Mouse (Mus musculus): Measurements from ENCODE around the gene Hmgn2. TPM values are rescaled to one million over a fixed set of nuclear protein-coding genes. Genes with fewer than 3 reads are reported as not detected.

Gene Hmgn2
- total RNA-seq, 1 experiment = 205 TPM

DNA sequence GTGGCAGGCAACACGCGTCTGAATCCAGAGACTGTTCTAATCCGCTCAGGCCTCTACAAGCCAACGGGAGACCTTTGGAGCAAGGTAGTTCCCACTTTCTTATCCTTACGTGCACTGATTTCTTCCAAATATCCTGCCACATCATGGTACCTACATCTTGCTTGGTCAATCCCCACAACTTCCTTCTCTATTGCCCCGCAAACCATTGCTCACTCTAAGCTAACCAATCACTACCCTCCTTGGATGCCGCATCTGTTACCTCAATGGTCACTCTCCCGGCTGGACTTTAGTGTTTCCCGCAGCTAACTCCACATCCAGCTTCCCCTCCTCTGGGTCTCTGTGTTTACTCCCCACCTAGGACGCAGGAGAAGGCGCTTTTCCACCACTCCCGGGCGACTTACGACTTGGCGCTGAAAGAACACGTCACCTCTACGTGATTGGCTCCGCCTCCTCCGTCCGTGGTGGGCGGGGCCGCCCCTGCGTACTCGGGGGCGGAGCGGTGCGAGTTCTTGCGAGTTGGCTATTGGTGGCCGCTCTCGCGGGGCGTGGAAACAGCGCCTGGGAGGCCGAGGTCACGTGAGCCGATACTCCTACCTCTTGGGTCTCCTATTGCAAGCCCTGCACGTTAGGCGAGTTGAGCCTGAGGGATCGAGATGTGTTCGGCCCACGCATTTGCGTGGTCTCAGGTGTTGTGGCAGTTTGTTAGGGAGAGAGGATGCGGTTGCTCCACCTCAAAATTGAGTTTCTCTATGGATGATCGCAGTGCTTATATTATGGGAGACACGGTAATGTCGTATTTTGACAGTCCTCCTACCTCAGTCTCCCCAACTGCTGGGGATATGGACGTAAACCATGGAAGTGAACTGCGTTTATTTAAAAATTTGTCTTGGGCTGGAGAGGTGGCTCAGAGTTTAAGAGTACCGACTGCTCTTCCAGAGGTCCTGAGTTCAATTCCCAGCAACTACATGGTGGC, 32.3 kb upstream of the Hmgn2 start, which contains the start of gene Dhdds:
Gene Dhdds, minus strand, starts transcription at position 453 of the 973 bp plus-strand sequence.
- H3K4me1 ChIP-seq (ENCODE audit: control insufficient read depth in 2 of 2, insufficient read depth in 2 of 2, low read length in 2 of 2, poor library complexity in 1 of 2) = peaks cover 0 to 6% of the 10 kb centered on the region in 2 experiments; a peak in 1 of 4 replicates
- DNase-seq (ENCODE audit: low read depth, low spot score) = peak; percentile 98
- in situ Hi-C loops (cut with MboI; ENCODE audit: low sequenced_read_pairs in 2 of 2, unreplicated experiment in 2 of 2) = no loop called here
- H3K9me3 ChIP-seq (ENCODE audit: control insufficient read depth, insufficient read depth, low read depth, low read length) = no peaks in the 10 kb centered on the region
- TF ChIP-seq CHD2 (IDR thresholded peaks at IDR 0.05; ENCODE audit: low read depth, low read length) = no peak; the same call in 1 of the 2 replicates
- TF ChIP-seq HCFC1 (IDR thresholded peaks at IDR 0.05; ENCODE audit: borderline replicate concordance, insufficient read depth, low read length) = peak; percentile 72; the same call in 1 of the 2 replicates
- peak within 1 kb of the TSS; percentile 79 for H3K9ac ChIP-seq (ENCODE audit: insufficient read depth, low read depth, low read length, poor library complexity, severe bottlenecking)
- no peak within 1 kb of the TSS for H3K27ac ChIP-seq (ENCODE audit: insufficient read depth, low read depth, low read length, poor library complexity, severe bottlenecking)
- H3K4me3 ChIP-seq (ENCODE audit: insufficient read depth in 1 of 2, low read depth in 1 of 2, low read length in 2 of 2, poor library complexity in 1 of 2, severe bottlenecking in 1 of 2) = peak within 1 kb of the TSS; percentile 68 to 99
- H3K36me3 ChIP-seq (ENCODE audit: control insufficient read depth, insufficient read depth, low read length, poor library complexity, severe bottlenecking) = peaks cover 20% of the 10 kb centered on the region

DNA sequence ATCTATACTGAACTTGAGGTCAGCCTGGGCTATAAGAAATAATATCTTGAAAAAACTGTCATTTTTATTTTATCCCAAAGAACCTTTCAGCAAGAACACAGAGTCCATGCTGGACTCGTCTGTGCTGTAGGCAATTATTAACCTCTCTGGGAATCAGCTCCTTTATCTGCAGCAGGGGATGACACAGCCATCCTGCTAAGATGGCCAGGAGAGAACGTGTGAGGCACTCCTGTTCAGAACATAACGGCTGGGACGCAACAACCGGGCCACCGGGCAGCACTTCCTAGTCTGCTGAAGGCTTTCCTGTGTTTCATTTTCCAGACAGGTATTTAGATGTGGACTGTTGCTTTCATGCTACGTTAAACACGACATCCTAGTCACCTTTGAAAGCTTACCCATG, 26.2 kb upstream of the Hmgn2 start:
- no peak for DNase-seq (ENCODE audit: low read depth, low spot score)
- Histone ChIP-seq H3K9ac (ENCODE audit: insufficient read depth, low read depth, low read length, poor library complexity, severe bottlenecking) (no peak overlapping the region), H3K27ac (ENCODE audit: insufficient read depth, low read depth, low read length, poor library complexity, severe bottlenecking) (no peak overlapping the region), H3K36me3 (ENCODE audit: control insufficient read depth, insufficient read depth, low read length, poor library complexity, severe bottlenecking) (peaks cover 31% of the 10 kb centered on the region), H3K9me3 (ENCODE audit: control insufficient read depth, insufficient read depth, low read depth, low read length) (no peaks in the 10 kb centered on the region), H3K4me1 (ENCODE audit: control insufficient read depth in 2 of 2, insufficient read depth in 2 of 2, low read length in 2 of 2, poor library complexity in 1 of 2) (no peaks in the 10 kb centered on the region), H3K4me3 (ENCODE audit: insufficient read depth in 1 of 2, low read depth in 1 of 2, low read length in 2 of 2, poor library complexity in 1 of 2, severe bottlenecking in 1 of 2) (no peak overlapping the region)
- in situ Hi-C loops (cut with MboI; ENCODE audit: low sequenced_read_pairs in 2 of 2, unreplicated experiment in 2 of 2) = no loop called here
- TF ChIP-seq ZNF384 (IDR thresholded peaks at IDR 0.05; ENCODE audit: low read depth, low read length) (no peak), ZC3H11A (IDR thresholded peaks at IDR 0.05; ENCODE audit: borderline replicate concordance, low read depth, low read length) (no peak), CHD2 (IDR thresholded peaks at IDR 0.05; ENCODE audit: low read depth, low read length) (no peak), HCFC1 (IDR thresholded peaks at IDR 0.05; ENCODE audit: borderline replicate concordance, insufficient read depth, low read length) (no peak)

DNA sequence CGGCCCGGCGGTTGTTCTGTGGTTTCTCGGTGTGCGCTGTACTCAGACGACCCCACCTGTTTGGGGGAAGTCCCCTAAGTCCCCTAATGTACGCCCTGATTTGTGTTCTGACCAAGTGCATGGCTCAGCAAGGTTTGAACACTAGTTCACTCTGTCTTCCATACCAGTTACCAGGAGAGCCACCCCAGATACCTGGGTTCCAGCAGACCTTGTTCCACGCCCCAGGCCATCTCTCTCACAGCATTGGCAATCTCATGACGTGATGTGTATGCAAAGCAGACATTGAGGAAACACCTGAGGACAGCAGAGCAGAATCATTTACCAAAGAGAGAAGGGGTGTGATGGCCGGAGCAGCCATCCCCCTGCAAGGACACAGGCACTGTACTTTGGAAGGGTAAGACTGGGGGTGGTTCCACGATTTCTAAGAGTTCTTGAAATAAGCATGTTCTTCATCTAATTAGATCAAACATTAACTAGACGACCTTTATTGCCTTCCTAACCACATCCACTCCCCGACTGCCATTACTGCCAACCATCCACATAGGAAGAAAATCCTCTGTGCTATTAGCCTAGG, 22.7 kb upstream of the Hmgn2 start:
- in situ Hi-C loops (cut with MboI; ENCODE audit: low sequenced_read_pairs in 2 of 2, unreplicated experiment in 2 of 2) = no loop called here
- H3K9me3 ChIP-seq (ENCODE audit: control insufficient read depth, insufficient read depth, low read depth, low read length) = no peaks in the 10 kb centered on the region

DNA sequence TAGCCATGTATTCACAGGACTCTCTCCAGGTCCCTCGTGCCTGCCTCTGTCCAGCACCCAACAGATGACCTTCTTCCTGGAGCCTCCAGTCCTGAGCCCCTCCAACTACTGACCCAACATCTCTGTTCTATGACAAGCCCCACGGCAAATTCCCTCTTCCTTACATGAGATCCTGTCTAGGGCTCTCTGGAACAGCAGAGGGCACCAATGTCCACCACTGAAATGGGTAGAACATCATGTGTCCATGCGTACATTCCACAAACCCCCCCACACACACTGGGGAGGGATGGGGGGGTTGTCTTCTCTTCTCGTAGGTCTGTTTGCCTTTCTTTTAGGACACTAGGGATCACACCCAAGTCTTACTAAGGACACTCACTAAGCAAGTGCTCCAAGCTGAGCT, 21.6 kb upstream of the Hmgn2 start:
- Histone ChIP-seq H3K4me1 (ENCODE audit: control insufficient read depth in 2 of 2, insufficient read depth in 2 of 2, low read length in 2 of 2, poor library complexity in 1 of 2) (no peaks in the 10 kb centered on the region), H3K36me3 (ENCODE audit: control insufficient read depth, insufficient read depth, low read length, poor library complexity, severe bottlenecking) (peaks cover 29% of the 10 kb centered on the region), H3K4me3 (ENCODE audit: insufficient read depth in 1 of 2, low read depth in 1 of 2, low read length in 2 of 2, poor library complexity in 1 of 2, severe bottlenecking in 1 of 2) (no peak overlapping the region), H3K9me3 (ENCODE audit: control insufficient read depth, insufficient read depth, low read depth, low read length) (no peaks in the 10 kb centered on the region), H3K9ac (ENCODE audit: insufficient read depth, low read depth, low read length, poor library complexity, severe bottlenecking) (no peak overlapping the region), H3K27ac (ENCODE audit: insufficient read depth, low read depth, low read length, poor library complexity, severe bottlenecking) (no peak overlapping the region)
- in situ Hi-C loops (cut with MboI; ENCODE audit: low sequenced_read_pairs in 2 of 2, unreplicated experiment in 2 of 2) = no loop called here
- DNase-seq (ENCODE audit: low read depth, low spot score) = no peak
- TF ChIP-seq ZC3H11A (IDR thresholded peaks at IDR 0.05; ENCODE audit: borderline replicate concordance, low read depth, low read length) (no peak), ZNF384 (IDR thresholded peaks at IDR 0.05; ENCODE audit: low read depth, low read length) (no peak), CHD2 (IDR thresholded peaks at IDR 0.05; ENCODE audit: low read depth, low read length) (no peak), HCFC1 (IDR thresholded peaks at IDR 0.05; ENCODE audit: borderline replicate concordance, insufficient read depth, low read length) (no peak), MAFK (IDR thresholded peaks at IDR 0.05; ENCODE audit: insufficient read depth, low read depth, low read length) (no peak)

More for the DNA sequence above, 22.7 kb upstream of the Hmgn2 start:
- no peak overlapping the region for H3K4me3 ChIP-seq (ENCODE audit: insufficient read depth in 1 of 2, low read depth in 1 of 2, low read length in 2 of 2, poor library complexity in 1 of 2, severe bottlenecking in 1 of 2)
- H3K9ac ChIP-seq (ENCODE audit: insufficient read depth, low read depth, low read length, poor library complexity, severe bottlenecking) = no peak overlapping the region
- H3K27ac ChIP-seq (ENCODE audit: insufficient read depth, low read depth, low read length, poor library complexity, severe bottlenecking) = no peak overlapping the region
- no peaks in the 10 kb centered on the region for H3K4me1 ChIP-seq (ENCODE audit: control insufficient read depth in 2 of 2, insufficient read depth in 2 of 2, low read length in 2 of 2, poor library complexity in 1 of 2)
- no peak for TF ChIP-seq ZC3H11A (IDR thresholded peaks at IDR 0.05; ENCODE audit: borderline replicate concordance, low read depth, low read length)
- H3K36me3 ChIP-seq (ENCODE audit: control insufficient read depth, insufficient read depth, low read length, poor library complexity, severe bottlenecking) = peaks cover 30% of the 10 kb centered on the region
- no peak for DNase-seq (ENCODE audit: low read depth, low spot score)
